Mouse (Mus musculus): ENCODE results near the gene Rapgef1. TPM values are rescaled to one million over a fixed set of nuclear protein-coding genes. Genes with fewer than 3 reads are reported as not detected.

Rapgef1 gene
- polyA plus RNA-seq, 1 experiment = 23.4 TPM

DNA sequence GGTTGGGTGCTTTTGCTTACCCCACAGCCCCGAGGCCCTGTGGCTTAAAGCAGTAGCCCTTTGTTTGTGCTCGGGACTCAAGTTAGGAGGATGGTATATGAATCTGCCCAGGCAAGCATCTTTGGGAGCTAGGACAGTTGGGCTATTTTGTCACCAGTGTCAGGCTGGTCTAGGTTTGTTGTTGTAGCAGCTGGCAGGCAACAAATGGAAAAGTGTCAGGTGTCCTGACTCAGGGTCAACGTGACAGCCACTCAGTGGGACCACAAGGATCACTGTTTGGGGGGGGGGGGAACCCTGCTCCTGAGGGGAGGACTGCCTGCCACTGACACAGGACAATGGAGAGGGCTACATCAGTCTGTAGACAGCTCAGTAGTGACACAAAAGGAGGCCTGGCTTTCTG is 91.5 kb downstream of the Rapgef1 start:
- TF ChIP-seq CTCF (IDR thresholded peaks at IDR 0.05; ENCODE audit: control insufficient read depth, insufficient read depth, low read length) = no peak
- no peak for TF ChIP-seq POLR2A (IDR thresholded peaks at IDR 0.05; ENCODE audit: borderline replicate concordance, control insufficient read depth, low read depth, low read length)
- WGBS = 84% methylated on average over 3 of the region's 3 CpGs
- no peak overlapping the region for H3K27ac ChIP-seq (ENCODE audit: control insufficient read depth, insufficient read depth, low read depth, low read length, poor library complexity)
- H3K4me3 ChIP-seq (replicated peaks; ENCODE audit: control insufficient read depth, low read depth, low read length) = no peak overlapping the region
- H3K4me1 ChIP-seq (ENCODE audit: control insufficient read depth, insufficient read depth, low read length) = no peaks in the 10 kb centered on the region; the same call in 1 of the 2 replicates

DNA sequence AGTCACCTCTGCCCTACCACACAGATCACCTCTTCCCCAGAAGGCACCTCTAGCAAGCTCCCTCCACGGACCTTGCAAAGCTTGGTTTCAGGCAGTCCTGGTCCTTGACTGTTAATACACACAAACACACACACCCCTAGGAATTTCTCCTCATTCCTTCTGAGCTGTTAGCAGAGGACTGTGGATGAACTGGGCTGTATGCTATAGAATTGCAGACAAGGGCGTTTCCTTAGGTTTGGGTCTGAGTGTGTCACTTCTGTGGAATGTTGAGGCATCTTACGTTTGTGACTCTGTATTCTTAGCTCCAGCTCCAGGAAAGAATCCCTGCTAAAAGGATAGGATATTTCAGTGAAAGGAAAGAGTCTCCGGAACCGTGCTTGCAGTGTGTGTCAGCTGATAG is 92.4 kb downstream of the Rapgef1 start:
- TF ChIP-seq CTCF (IDR thresholded peaks at IDR 0.05; ENCODE audit: control insufficient read depth, insufficient read depth, low read length) (no peak), POLR2A (IDR thresholded peaks at IDR 0.05; ENCODE audit: borderline replicate concordance, control insufficient read depth, low read depth, low read length) (no peak)
- Histone ChIP-seq H3K4me3 (replicated peaks; ENCODE audit: control insufficient read depth, low read depth, low read length) (no peak overlapping the region), H3K4me1 (ENCODE audit: control insufficient read depth, insufficient read depth, low read length) (no peaks in the 10 kb centered on the region), H3K27ac (ENCODE audit: control insufficient read depth, insufficient read depth, low read depth, low read length, poor library complexity) (no peak overlapping the region)
- WGBS = 84% methylated on average over 5 of the region's 5 CpGs

DNA sequence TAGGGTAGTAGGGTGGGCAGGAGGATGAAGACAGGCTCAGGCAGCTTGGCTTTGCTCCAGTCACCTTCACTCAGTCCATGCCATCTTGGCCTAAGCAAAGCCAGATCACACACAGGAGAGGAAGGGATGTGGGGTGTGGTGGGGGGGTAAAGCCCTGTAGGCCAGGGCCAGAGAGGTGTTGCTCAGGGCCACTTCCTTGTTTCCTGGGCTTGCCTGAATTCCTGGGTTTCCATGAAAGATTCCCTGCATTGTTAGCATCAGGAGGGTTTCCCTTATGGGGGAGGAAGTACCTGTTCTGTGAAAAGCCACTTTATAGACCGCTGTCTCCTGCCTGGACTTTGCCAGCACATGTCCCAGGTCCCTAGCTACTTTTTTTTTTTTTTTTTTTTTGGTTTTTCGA is 94.0 kb downstream of the Rapgef1 start:
- Histone ChIP-seq H3K4me1 (ENCODE audit: control insufficient read depth, insufficient read depth, low read length) (no peaks in the 10 kb centered on the region), H3K4me3 (replicated peaks; ENCODE audit: control insufficient read depth, low read depth, low read length) (no peak overlapping the region), H3K27ac (ENCODE audit: control insufficient read depth, insufficient read depth, low read depth, low read length, poor library complexity) (no peak overlapping the region)
- TF ChIP-seq POLR2A (IDR thresholded peaks at IDR 0.05; ENCODE audit: borderline replicate concordance, control insufficient read depth, low read depth, low read length) = no peak
- TF ChIP-seq CTCF (IDR thresholded peaks at IDR 0.05; ENCODE audit: control insufficient read depth, insufficient read depth, low read length) = no peak
- 64% methylated on average over 2 of the region's 2 CpGs for WGBS

DNA sequence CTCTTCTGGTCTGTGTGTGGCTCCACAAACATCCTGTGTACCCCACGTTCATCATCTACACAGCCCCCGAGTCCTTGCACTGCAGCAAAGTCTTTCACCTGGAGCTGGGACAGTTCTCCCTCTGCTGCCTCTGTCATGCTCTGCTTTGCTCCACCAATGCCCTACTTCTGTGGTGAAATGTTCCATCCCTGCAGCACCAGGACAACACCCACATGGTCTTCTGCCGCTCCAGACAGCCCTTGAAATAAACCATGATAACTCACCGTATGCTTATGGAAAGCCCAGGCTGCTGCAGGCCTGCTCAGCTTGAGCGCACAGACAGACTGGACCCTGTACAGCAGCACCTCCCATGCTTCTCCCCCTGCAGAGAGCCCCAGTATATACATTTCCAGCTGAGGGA is 94.6 kb downstream of the Rapgef1 start:
- 89% methylated on average over 5 of the region's 5 CpGs for WGBS
- H3K4me1 ChIP-seq (ENCODE audit: control insufficient read depth, insufficient read depth, low read length) = no peaks in the 10 kb centered on the region
- TF ChIP-seq POLR2A (IDR thresholded peaks at IDR 0.05; ENCODE audit: borderline replicate concordance, control insufficient read depth, low read depth, low read length) (no peak), CTCF (IDR thresholded peaks at IDR 0.05; ENCODE audit: control insufficient read depth, insufficient read depth, low read length) (no peak)
- no peak overlapping the region for H3K4me3 ChIP-seq (replicated peaks; ENCODE audit: control insufficient read depth, low read depth, low read length)
- no peak overlapping the region for H3K27ac ChIP-seq (ENCODE audit: control insufficient read depth, insufficient read depth, low read depth, low read length, poor library complexity)

DNA sequence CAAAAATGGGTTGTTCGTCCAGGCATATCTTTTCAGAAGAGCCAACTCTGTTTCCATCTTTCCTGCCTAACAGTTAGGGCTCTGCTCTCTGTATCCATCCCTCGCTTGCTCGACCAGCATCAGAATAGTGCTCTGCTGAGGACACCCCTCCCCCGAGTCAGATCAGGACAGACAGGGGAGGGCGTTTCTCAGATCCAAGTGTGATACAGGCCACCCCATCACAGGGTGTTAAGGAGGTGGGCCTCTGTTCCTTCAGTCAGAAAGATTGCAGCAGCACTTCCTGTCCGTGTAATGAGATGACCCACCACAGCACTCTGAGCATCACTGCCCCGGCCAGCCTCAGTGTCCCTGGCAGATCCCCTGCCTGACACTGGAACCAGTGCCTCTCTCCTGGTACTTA is 96.6 kb downstream of the Rapgef1 start:
- Histone ChIP-seq H3K4me1 (ENCODE audit: control insufficient read depth, insufficient read depth, low read length) (no peaks in the 10 kb centered on the region), H3K4me3 (replicated peaks; ENCODE audit: control insufficient read depth, low read depth, low read length) (no peak overlapping the region), H3K27ac (ENCODE audit: control insufficient read depth, insufficient read depth, low read depth, low read length, poor library complexity) (no peak overlapping the region)
- WGBS = 83% methylated on average over 7 of the region's 7 CpGs
- TF ChIP-seq CTCF (IDR thresholded peaks at IDR 0.05; ENCODE audit: control insufficient read depth, insufficient read depth, low read length) (no peak), POLR2A (IDR thresholded peaks at IDR 0.05; ENCODE audit: borderline replicate concordance, control insufficient read depth, low read depth, low read length) (no peak)

DNA sequence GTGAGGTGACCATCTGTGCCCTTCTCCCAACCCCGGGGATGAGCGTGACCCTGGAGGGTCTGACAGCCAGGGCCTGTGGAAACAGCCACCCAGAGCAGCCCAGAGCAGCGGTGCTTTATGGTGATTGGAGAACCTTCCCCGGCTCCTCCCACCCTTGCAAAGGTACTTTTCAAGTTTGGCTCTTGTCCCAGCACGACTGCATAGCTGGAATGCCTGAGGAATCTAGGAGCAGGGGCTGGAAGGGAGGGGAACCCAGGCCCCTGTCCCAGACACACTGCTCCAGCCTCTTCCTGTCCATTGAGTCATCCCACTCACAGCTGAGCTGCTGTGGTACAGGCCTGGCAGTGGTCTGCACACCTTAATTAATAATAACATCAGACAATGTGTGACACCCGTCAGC is 97.2 kb downstream of the Rapgef1 start:
- Histone ChIP-seq H3K4me1 (ENCODE audit: control insufficient read depth, insufficient read depth, low read length) (no peaks in the 10 kb centered on the region), H3K27ac (ENCODE audit: control insufficient read depth, insufficient read depth, low read depth, low read length, poor library complexity) (no peak overlapping the region), H3K4me3 (replicated peaks; ENCODE audit: control insufficient read depth, low read depth, low read length) (no peak overlapping the region)
- 81% methylated on average over 6 of the region's 6 CpGs for WGBS
- TF ChIP-seq CTCF (IDR thresholded peaks at IDR 0.05; ENCODE audit: control insufficient read depth, insufficient read depth, low read length) = no peak
- TF ChIP-seq POLR2A (IDR thresholded peaks at IDR 0.05; ENCODE audit: borderline replicate concordance, control insufficient read depth, low read depth, low read length) = no peak

DNA sequence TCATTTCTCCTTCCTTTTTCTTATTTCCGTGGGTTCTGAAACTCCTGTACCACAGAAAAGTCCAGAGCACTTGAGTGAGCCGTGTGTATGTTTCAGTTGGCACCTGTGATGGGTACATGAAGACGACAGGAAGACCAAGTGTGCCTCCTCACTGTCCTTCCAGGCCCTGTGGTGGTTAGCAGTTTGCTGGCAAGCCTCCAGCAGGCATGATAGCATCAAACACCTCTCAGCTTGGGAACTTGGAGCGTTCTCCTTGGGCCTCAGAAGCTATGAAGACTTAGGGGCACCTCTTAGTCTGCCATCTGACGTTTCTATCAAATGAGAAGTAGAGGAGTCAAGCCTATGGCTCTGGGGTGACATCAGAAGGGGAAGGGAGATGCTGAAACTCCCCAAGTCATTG is 99.1 kb downstream of the Rapgef1 start:
- Histone ChIP-seq H3K4me1 (ENCODE audit: control insufficient read depth, insufficient read depth, low read length) (no peaks in the 10 kb centered on the region), H3K4me3 (replicated peaks; ENCODE audit: control insufficient read depth, low read depth, low read length) (no peak overlapping the region), H3K27ac (ENCODE audit: control insufficient read depth, insufficient read depth, low read depth, low read length, poor library complexity) (no peak overlapping the region)
- TF ChIP-seq POLR2A (IDR thresholded peaks at IDR 0.05; ENCODE audit: borderline replicate concordance, control insufficient read depth, low read depth, low read length) (no peak), CTCF (IDR thresholded peaks at IDR 0.05; ENCODE audit: control insufficient read depth, insufficient read depth, low read length) (no peak)
- 23% methylated on average over 5 of the region's 5 CpGs for WGBS

DNA sequence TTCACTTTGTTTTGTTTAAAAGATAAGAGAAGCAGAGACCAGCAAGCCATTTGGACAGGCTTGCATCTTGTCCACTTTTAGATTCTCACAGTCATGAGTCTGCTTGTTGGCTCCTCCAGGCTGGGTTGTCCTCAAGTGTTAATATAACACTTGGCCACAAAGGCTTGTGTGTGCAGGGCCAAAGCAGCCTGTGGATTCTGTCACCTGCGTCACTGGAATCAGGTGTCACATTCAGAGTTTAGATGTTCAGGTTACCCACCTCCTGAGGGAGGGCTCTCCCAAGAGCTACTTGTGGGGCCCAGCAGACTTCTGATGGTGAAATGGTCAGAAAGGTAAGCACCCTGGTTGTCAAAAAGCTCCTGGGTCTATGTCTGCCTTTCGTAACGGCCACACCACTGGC is 103.6 kb downstream of the Rapgef1 start:
- no peak overlapping the region for H3K4me3 ChIP-seq (replicated peaks; ENCODE audit: control insufficient read depth, low read depth, low read length)
- TF ChIP-seq CTCF (IDR thresholded peaks at IDR 0.05; ENCODE audit: control insufficient read depth, insufficient read depth, low read length) = no peak
- no peak for TF ChIP-seq POLR2A (IDR thresholded peaks at IDR 0.05; ENCODE audit: borderline replicate concordance, control insufficient read depth, low read depth, low read length)
- 88% methylated on average over 3 of the region's 3 CpGs for WGBS
- H3K27ac ChIP-seq (ENCODE audit: control insufficient read depth, insufficient read depth, low read depth, low read length, poor library complexity) = no peak overlapping the region
- peaks cover 1% of the 10 kb centered on the region; the same call in 1 of the 2 replicates for H3K4me1 ChIP-seq (ENCODE audit: control insufficient read depth, insufficient read depth, low read length)

DNA sequence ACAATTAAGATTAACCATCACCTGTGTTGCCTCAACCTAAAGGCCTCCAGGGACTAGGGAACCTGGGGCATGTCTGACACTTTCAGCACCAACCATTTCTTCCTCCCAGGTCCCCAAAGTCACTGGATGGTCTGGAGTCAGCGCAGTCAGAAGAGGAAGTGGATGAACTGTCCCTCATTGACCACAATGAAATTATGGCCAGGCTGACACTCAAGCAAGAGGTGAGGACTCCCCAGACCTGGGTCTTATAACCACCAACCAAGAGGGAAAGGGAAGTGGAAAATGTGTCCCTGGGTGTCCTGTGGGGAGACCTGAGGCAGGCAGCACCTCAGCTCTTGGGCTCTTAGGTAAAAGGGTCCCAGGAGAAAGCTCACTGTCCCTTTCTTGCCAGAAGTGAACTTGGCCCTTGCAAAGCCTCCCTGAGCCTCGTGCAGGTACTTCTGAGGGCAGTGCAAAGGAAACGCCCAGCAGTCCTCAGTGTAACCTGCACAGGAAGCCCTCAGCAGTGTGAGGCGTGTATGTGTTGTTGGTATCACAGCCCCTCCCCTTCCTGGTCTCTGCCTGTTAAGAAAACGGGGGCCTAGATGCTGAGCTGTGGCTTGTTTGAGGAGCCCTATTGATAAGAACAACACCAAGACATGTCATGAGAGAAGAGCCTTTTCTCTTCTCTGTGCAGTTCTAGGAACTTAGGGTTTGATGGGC is 105.3 kb downstream of the Rapgef1 start:
- 14% methylated on average over 5 of the region's 5 CpGs for WGBS
- peaks cover 1% of the 10 kb centered on the region; the same call in 1 of the 2 replicates for H3K4me1 ChIP-seq (ENCODE audit: control insufficient read depth, insufficient read depth, low read length)
- peak overlapping the region; percentile 18 for H3K27ac ChIP-seq (ENCODE audit: control insufficient read depth, insufficient read depth, low read depth, low read length, poor library complexity)
- TF ChIP-seq POLR2A (IDR thresholded peaks at IDR 0.05; ENCODE audit: borderline replicate concordance, control insufficient read depth, low read depth, low read length) = no peak
- no peak for TF ChIP-seq CTCF (IDR thresholded peaks at IDR 0.05; ENCODE audit: control insufficient read depth, insufficient read depth, low read length)
- no peak overlapping the region for H3K4me3 ChIP-seq (replicated peaks; ENCODE audit: control insufficient read depth, low read depth, low read length)
